Mouse (Mus musculus): ENCODE results near the gene Ptprq. TPM values are rescaled to one million over a fixed set of nuclear protein-coding genes. Genes with fewer than 3 reads are reported as not detected.

Gene Ptprq
- polyA plus RNA-seq, 1 experiment from 2014 or later, result 0.07 TPM

- H3K9ac ChIP-seq (replicated peaks; ENCODE audit: low read length), result no peak overlapping the region
- DNase-seq (ENCODE audit: low spot score), result no peak
- ATAC-seq (replicated peaks; ENCODE audit: insufficient number of reproducible peaks, low FRiP score, low TSS enrichment, low read depth), result no peak
- H3K4me2 ChIP-seq (ENCODE audit: low read depth, low read length), result no peak overlapping the region
- no peaks in the 10 kb centered on the region for H3K27me3 ChIP-seq (ENCODE audit: control insufficient read depth, insufficient read depth, low read length)
- no peaks in the 10 kb centered on the region for H3K36me3 ChIP-seq (replicated peaks; ENCODE audit: control insufficient read depth, insufficient read depth, low read depth, low read length)
- H3K9me3 ChIP-seq (replicated peaks; ENCODE audit: control insufficient read depth, low read length), result no peaks in the 10 kb centered on the region
- H3K4me1 ChIP-seq (ENCODE audit: control insufficient read depth, insufficient read depth, low read length), result no peaks in the 10 kb centered on the region
- no peak overlapping the region for H3K4me3 ChIP-seq (ENCODE audit: low read depth, low read length)
- H3K27ac ChIP-seq (replicated peaks; ENCODE audit: low read depth, low read length), result no peak overlapping the region
- 81% methylated on average over 4 of the region's 4 CpGs for WGBS
Observed at GRCm38 (mm10) chr10:107624211-107624610, 95.6 kb downstream of the Ptprq start.

GRCm38 (mm10) chr10:107615460-107615859 is 104.4 kb downstream of the Ptprq start:
- H3K9ac ChIP-seq (replicated peaks; ENCODE audit: low read length), result no peak overlapping the region
- H3K27me3 ChIP-seq (ENCODE audit: control insufficient read depth, insufficient read depth, low read length), result no peaks in the 10 kb centered on the region
- H3K27ac ChIP-seq (replicated peaks; ENCODE audit: low read depth, low read length), result no peak overlapping the region
- ATAC-seq (replicated peaks; ENCODE audit: insufficient number of reproducible peaks, low FRiP score, low TSS enrichment, low read depth) (peak; percentile 39), DNase-seq (ENCODE audit: low spot score) (peak; percentile 77)
- H3K36me3 ChIP-seq (replicated peaks; ENCODE audit: control insufficient read depth, insufficient read depth, low read depth, low read length), result no peaks in the 10 kb centered on the region
- no peaks in the 10 kb centered on the region for H3K9me3 ChIP-seq (replicated peaks; ENCODE audit: control insufficient read depth, low read length)
- no peak overlapping the region for H3K4me2 ChIP-seq (ENCODE audit: low read depth, low read length)
- H3K4me1 ChIP-seq (ENCODE audit: control insufficient read depth, insufficient read depth, low read length), result no peaks in the 10 kb centered on the region
- WGBS, result 34% methylated on average over 2 of the region's 2 CpGs
- no peak overlapping the region for H3K4me3 ChIP-seq (ENCODE audit: low read depth, low read length)

GRCm38 (mm10) chr10:107601371-107601770 is 118.5 kb downstream of the Ptprq start:
- no peak overlapping the region for H3K4me2 ChIP-seq (ENCODE audit: low read depth, low read length)
- no peaks in the 10 kb centered on the region for H3K36me3 ChIP-seq (replicated peaks; ENCODE audit: control insufficient read depth, insufficient read depth, low read depth, low read length)
- no peak overlapping the region for H3K9ac ChIP-seq (replicated peaks; ENCODE audit: low read length)
- no peaks in the 10 kb centered on the region for H3K27me3 ChIP-seq (ENCODE audit: control insufficient read depth, insufficient read depth, low read length)
- no peaks in the 10 kb centered on the region for H3K9me3 ChIP-seq (replicated peaks; ENCODE audit: control insufficient read depth, low read length)
- no peak overlapping the region for H3K27ac ChIP-seq (replicated peaks; ENCODE audit: low read depth, low read length)
- no peak overlapping the region for H3K4me3 ChIP-seq (ENCODE audit: low read depth, low read length)
- H3K4me1 ChIP-seq (ENCODE audit: control insufficient read depth, insufficient read depth, low read length), result no peaks in the 10 kb centered on the region
- ATAC-seq (replicated peaks; ENCODE audit: insufficient number of reproducible peaks, low FRiP score, low TSS enrichment, low read depth) (no peak), DNase-seq (ENCODE audit: low spot score) (no peak)
- WGBS, result 86% methylated on average over 6 of the region's 6 CpGs

GRCm38 (mm10) chr10:107583360-107583759 is 136.5 kb downstream of the Ptprq start:
- Histone ChIP-seq H3K9me3 (replicated peaks; ENCODE audit: control insufficient read depth, low read length) (no peaks in the 10 kb centered on the region), H3K27ac (replicated peaks; ENCODE audit: low read depth, low read length) (no peak overlapping the region), H3K4me3 (ENCODE audit: low read depth, low read length) (no peak overlapping the region), H3K9ac (replicated peaks; ENCODE audit: low read length) (no peak overlapping the region), H3K4me2 (ENCODE audit: low read depth, low read length) (no peak overlapping the region), H3K27me3 (ENCODE audit: control insufficient read depth, insufficient read depth, low read length) (no peaks in the 10 kb centered on the region), H3K4me1 (ENCODE audit: control insufficient read depth, insufficient read depth, low read length) (no peaks in the 10 kb centered on the region), H3K36me3 (replicated peaks; ENCODE audit: control insufficient read depth, insufficient read depth, low read depth, low read length) (no peaks in the 10 kb centered on the region)
- WGBS, result 68% methylated on average over 5 of the region's 5 CpGs
- no peak for ATAC-seq (replicated peaks; ENCODE audit: insufficient number of reproducible peaks, low FRiP score, low TSS enrichment, low read depth)
- DNase-seq (ENCODE audit: low spot score), result no peak

GRCm38 (mm10) chr10:107569044-107569443 is 150.8 kb downstream of the Ptprq start:
- Histone ChIP-seq H3K27ac (replicated peaks; ENCODE audit: low read depth, low read length) (no peak overlapping the region), H3K4me2 (ENCODE audit: low read depth, low read length) (no peak overlapping the region), H3K27me3 (ENCODE audit: control insufficient read depth, insufficient read depth, low read length) (no peaks in the 10 kb centered on the region), H3K4me3 (ENCODE audit: low read depth, low read length) (no peak overlapping the region), H3K36me3 (replicated peaks; ENCODE audit: control insufficient read depth, insufficient read depth, low read depth, low read length) (no peaks in the 10 kb centered on the region), H3K9me3 (replicated peaks; ENCODE audit: control insufficient read depth, low read length) (no peaks in the 10 kb centered on the region), H3K9ac (replicated peaks; ENCODE audit: low read length) (no peak overlapping the region), H3K4me1 (ENCODE audit: control insufficient read depth, insufficient read depth, low read length) (no peaks in the 10 kb centered on the region)
- ATAC-seq (replicated peaks; ENCODE audit: insufficient number of reproducible peaks, low FRiP score, low TSS enrichment, low read depth) (no peak), DNase-seq (ENCODE audit: low spot score) (no peak)
- WGBS, result 39% methylated on average over 3 of the region's 3 CpGs

- ATAC-seq (replicated peaks; ENCODE audit: insufficient number of reproducible peaks, low FRiP score, low TSS enrichment, low read depth), result no peak
- no peak overlapping the region for H3K4me2 ChIP-seq (ENCODE audit: low read depth, low read length)
- no peak overlapping the region for H3K27ac ChIP-seq (replicated peaks; ENCODE audit: low read depth, low read length)
- 82% methylated on average over 4 of the region's 4 CpGs for WGBS
- no peak for DNase-seq (ENCODE audit: low spot score)
- no peak overlapping the region for H3K9ac ChIP-seq (replicated peaks; ENCODE audit: low read length)
- H3K9me3 ChIP-seq (replicated peaks; ENCODE audit: control insufficient read depth, low read length), result no peaks in the 10 kb centered on the region
- H3K4me3 ChIP-seq (ENCODE audit: low read depth, low read length), result no peak overlapping the region
- H3K36me3 ChIP-seq (replicated peaks; ENCODE audit: control insufficient read depth, insufficient read depth, low read depth, low read length), result no peaks in the 10 kb centered on the region
- H3K4me1 ChIP-seq (ENCODE audit: control insufficient read depth, insufficient read depth, low read length), result no peaks in the 10 kb centered on the region
- no peaks in the 10 kb centered on the region for H3K27me3 ChIP-seq (ENCODE audit: control insufficient read depth, insufficient read depth, low read length)
Observed at GRCm38 (mm10) chr10:107568261-107568660, 151.6 kb downstream of the Ptprq start.

GRCm38 (mm10) chr10:107562875-107563274 is 157.0 kb downstream of the Ptprq start:
- Histone ChIP-seq H3K4me3 (ENCODE audit: low read depth, low read length) (no peak overlapping the region), H3K36me3 (replicated peaks; ENCODE audit: control insufficient read depth, insufficient read depth, low read depth, low read length) (no peaks in the 10 kb centered on the region), H3K4me2 (ENCODE audit: low read depth, low read length) (no peak overlapping the region), H3K27me3 (ENCODE audit: control insufficient read depth, insufficient read depth, low read length) (no peaks in the 10 kb centered on the region), H3K9me3 (replicated peaks; ENCODE audit: control insufficient read depth, low read length) (no peaks in the 10 kb centered on the region), H3K9ac (replicated peaks; ENCODE audit: low read length) (no peak overlapping the region), H3K4me1 (ENCODE audit: control insufficient read depth, insufficient read depth, low read length) (no peaks in the 10 kb centered on the region), H3K27ac (replicated peaks; ENCODE audit: low read depth, low read length) (no peak overlapping the region)
- 13% methylated on average over 13 of the region's 13 CpGs for WGBS
- peak; percentile 31 for DNase-seq (ENCODE audit: low spot score)
- peak; percentile 56; the same call in 1 of the 2 replicates for ATAC-seq (replicated peaks; ENCODE audit: insufficient number of reproducible peaks, low FRiP score, low TSS enrichment, low read depth)

- no peak overlapping the region for H3K4me3 ChIP-seq (ENCODE audit: low read depth, low read length)
- DNase-seq (ENCODE audit: low spot score), result no peak
- H3K36me3 ChIP-seq (replicated peaks; ENCODE audit: control insufficient read depth, insufficient read depth, low read depth, low read length), result no peaks in the 10 kb centered on the region
- H3K9ac ChIP-seq (replicated peaks; ENCODE audit: low read length), result no peak overlapping the region
- H3K27me3 ChIP-seq (ENCODE audit: control insufficient read depth, insufficient read depth, low read length), result no peaks in the 10 kb centered on the region
- no peak for ATAC-seq (replicated peaks; ENCODE audit: insufficient number of reproducible peaks, low FRiP score, low TSS enrichment, low read depth)
- no peak overlapping the region for H3K4me2 ChIP-seq (ENCODE audit: low read depth, low read length)
- no peak overlapping the region for H3K27ac ChIP-seq (replicated peaks; ENCODE audit: low read depth, low read length)
- H3K9me3 ChIP-seq (replicated peaks; ENCODE audit: control insufficient read depth, low read length), result no peaks in the 10 kb centered on the region
- no peaks in the 10 kb centered on the region for H3K4me1 ChIP-seq (ENCODE audit: control insufficient read depth, insufficient read depth, low read length)
Observed at GRCm38 (mm10) chr10:107560881-107561280, 159.0 kb downstream of the Ptprq start.

Data from embryonic facial prominence, embryonic 11.5 days (tissue).